Mouse (Mus musculus) lung, postnatal 25 days (tissue): ENCODE data around the gene Inpp5a.

Experiments used
- DNase-seq: peaks from one replicate; pipeline ENCODE4 v3.0.0; 2022; ENCODE audit warnings: low spot score

Gene Inpp5a

DNA sequence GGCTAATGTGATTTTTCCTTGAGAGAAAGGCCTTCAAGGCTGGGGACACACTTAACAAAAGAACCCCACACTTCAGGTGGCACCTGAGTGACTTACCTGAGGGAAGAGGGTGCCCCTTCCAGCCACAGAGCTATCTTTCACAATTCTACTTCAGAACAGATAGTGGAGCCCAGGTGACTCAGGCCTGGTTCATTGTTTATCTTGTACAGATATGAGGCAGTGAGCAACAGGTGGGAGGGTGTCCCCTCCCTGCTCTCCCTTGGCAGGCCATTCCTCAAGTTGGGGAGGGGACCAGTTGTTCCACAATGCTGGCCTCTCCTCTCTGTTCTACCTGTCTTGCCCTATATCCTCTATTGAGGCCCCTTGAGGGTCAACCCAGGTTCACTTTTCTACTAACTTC, 17.5 kb upstream of the Inpp5a start:
- no peak for DNase-seq

GRCm38 (mm10) chr7:139377381-139377780, 11.5 kb upstream of the Inpp5a start:
- no peak for DNase-seq

GRCm38 (mm10) chr7:139378355-139378754, 10.6 kb upstream of the Inpp5a start:
- DNase-seq = no peak

- no peak for DNase-seq
Observed at GRCm38 (mm10) chr7:139379745-139380144, 9.2 kb upstream of the Inpp5a start.

DNA sequence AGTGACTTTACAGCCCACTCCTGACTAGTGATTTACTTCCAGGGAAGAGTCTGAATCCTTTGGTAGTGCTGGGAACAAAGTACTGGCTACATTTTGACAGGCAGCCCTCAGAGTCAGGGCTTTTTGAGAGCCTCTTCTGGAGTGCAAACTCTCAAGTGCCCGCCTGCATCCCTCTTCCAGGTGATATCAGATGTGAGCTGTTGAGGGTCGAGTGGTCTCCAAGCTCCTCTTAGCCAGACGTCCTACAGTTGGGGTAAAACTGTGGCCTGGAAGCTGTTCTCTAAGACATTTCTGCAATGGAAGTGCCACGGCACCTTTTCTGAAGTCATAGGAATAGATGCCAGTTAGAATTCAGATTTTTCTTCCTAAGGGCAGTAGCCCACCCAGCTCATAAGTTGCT, 8.7 kb upstream of the Inpp5a start:
- no peak for DNase-seq

GRCm38 (mm10) chr7:139381877-139382276, 7.0 kb upstream of the Inpp5a start:
- no peak for DNase-seq

DNA sequence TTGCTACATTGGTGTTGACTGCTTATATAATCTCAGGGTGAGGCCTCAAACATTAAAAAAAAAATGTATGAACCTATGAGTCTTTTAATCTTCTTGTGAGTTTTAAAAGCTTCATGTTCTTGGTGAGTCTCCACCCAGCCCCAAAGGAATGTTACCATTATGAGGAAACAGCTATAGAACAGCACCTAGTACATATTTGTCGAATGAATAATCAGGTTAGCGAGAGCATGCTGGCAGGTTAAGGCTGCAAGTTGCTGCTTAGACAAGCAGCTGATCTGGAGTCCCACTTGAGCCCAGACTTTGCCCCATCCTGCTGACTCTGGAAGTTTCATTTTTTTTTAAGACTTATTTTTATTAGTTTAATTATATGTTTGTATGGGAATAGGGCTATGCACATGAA, 6.1 kb upstream of the Inpp5a start:
- DNase-seq = no peak

DNA sequence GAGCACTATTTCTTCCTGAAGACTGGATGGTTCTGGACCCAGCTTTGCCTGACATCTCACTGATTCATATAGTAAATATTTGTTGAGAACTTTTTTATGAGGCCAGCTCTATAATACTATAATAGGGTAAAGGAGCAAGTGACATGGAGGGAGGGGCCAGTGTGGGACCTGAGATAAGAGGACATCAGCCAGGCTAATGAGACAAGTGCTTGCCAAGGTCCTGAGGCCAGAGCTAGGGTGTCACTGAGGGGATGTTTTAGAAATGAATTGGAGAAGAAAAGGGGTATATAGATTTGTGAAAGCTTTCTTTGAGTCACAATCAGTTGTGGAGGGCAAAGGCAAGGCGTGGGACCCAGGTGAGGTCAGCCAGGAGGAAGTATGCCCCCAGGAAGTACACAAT, 4.4 kb upstream of the Inpp5a start:
- DNase-seq = no peak

DNA sequence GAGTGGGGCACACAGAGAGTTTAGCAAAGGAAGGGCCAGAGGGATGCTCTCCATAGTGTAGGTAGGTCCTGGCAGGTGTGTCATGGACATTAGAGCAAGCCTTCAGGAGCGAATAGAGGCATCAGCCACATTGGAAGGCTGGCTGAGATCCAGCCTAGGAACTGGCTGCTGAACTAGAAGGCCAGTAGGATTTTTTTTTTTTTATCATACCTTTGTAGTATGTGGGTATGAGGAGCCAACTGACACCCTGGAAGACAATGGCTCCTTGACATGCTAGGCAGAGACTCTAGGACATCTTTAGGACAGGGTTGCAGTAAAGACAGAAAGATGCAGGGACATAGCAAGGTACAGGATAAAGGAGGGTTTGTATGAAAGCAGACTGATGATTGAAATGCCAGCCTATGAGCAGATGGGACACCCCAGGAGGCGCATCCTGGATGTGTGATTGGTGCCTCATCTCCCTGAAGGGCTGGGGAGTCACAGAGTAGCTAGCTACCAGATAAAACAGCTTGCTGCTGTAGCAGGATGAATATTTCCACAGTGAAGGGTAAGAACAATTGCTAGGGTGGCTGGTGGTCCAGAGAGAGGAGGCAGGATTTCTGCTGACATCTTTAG, 3.9 kb upstream of the Inpp5a start:
- DNase-seq = no peak

DNA sequence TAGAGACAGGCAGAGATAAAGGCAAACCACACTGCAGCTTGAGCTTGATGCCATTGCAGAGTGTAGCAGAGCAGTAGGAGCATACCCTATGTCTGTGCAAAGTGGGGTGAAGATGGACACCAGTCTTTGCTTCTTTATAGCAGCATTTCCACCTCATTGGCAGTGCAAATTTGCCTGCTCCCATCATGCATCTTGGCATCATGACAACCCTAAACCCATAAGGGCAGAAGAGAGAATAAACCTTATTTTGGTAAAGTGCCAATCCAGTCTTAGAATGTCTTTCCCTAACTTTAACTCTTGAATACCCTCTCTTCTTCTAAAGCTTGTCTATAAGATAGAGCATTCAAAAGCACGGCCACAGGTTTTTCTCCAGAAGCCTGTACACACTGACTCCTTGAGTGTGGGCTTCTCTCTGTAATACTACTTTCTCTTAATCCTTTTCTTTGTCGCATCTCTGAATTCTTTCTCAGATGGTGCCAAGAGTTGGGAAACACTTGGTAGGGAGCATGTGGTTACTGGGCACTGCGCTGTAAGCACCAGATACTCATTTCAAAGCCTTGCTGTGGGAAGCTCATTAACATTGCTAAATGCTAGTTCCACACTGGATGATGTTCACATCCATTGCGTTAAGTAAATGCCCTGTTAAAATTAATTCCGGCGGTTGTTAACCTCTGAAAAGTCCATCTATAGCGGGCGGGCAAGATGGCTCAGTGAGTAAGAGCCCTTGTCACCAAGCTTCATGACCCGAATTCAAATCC, 1.8 kb upstream of the Inpp5a start:
- no peak for DNase-seq

GRCm38 (mm10) chr7:139387921-139388669, 814 bp upstream of the Inpp5a start:
- DNase-seq = peak; percentile 67

- no peak for DNase-seq
Observed at GRCm38 (mm10) chr7:139389213-139389761, 378 bp downstream of the Inpp5a start.

DNA sequence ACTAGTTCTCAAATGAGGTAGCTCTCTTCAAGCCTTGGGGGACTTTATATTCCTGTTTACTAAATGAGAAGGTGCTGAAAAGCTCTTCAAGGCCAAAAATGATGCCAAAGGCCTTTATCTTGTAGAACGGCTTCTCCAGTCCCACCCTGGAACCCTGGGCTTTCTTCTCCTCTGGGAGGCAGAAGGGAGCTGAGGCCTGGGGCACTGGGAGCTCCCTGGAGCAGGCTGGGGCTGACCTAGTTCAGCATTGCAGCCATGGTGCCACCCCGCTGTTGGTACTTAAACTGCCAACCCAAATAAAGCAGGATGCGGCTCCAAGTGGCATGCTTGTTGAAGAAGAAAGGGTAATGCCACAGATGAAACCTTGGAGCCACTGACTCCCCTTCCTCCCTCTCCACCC, 1.5 kb downstream of the Inpp5a start:
- DNase-seq = no peak

GRCm38 (mm10) chr7:139390926-139391325, 2.0 kb downstream of the Inpp5a start:
- no peak for DNase-seq

DNA sequence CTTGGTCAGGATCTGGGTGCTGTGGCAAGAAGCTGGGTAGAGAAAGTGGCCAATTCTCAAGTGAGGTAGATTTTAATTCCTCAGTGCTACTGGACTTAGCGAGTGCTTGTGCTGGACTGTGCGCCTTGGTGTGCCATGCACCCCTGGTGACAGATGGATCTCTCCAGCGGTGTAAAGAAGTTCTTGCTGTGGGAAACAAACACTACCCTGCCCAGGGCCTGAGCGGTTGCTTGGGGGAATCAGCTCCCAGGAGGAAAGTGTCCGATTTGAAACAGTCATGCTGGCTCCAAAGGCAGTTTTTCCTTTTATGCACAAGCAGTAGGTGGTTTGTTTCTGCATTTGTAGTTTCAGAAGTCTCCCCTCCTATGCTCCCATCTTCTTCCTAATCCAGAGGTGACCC, 2.8 kb downstream of the Inpp5a start:
- DNase-seq = no peak

GRCm38 (mm10) chr7:139392106-139392505, 3.2 kb downstream of the Inpp5a start:
- DNase-seq = no peak

DNA sequence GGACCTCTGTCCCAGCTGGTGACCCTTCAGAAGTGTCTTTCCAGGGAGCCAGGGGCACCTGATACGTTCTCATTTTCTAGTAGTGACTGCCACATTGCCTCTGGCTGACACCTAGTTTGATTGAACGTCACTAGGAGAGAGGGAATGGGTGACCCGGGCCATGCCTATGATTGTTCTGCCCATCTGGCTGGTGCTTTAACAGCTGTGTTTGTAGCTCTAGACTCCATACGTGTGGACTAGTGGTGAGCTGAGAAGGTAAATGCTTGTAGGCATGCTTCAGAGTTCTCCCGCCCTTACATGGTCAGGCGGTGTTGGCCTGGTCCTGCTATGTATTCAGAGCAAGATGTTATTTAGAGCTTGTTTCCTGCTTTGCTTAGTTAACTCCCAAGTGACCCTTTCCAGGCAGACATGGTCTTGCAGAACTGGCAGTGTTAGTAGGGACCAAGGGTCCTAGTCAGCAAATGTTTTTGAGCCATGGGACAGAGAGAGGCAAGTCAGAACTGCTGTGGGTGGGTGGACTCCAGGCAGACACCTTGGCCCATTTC, 3.9 kb downstream of the Inpp5a start:
- DNase-seq = no peak

DNA sequence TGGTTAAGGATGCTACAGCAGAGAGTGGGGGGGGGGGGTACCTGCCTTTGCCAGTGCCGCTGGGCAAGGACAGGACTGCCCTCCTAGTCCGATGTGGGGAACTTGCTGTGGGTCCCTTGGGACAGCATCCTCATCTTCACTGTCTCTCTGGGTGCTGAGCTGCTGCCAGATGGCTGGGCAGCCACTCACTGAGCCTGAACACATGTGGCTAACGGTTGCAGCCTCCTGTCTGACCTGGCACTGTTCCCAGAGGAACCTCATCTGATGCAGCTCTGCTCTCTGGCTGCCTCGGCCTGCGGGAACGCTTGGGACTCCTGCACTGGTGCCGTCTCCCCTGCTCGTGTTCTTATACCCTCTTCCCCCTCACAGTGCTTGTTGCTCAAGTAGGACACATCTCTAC, 8.6 kb downstream of the Inpp5a start:
- DNase-seq = no peak

DNA sequence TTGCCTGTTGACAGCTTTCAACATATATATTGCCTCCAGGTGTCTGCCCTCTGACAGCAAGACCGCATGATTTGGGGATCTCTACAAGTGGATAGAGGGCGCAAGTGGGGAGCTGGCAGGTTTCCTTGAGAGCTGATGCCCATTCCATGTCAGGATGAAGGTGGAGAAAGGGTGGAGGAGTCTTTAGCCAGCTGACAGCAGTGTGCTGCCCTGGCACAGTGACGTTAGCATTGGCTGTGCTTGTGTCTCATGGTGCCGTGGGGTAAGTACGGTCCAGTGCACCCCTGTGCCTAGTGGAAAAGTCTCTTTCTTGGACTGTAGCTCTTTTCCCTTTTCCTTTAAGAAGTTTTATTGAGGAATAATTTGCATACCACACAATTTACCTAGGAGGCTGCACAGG, 9.2 kb downstream of the Inpp5a start:
- DNase-seq = no peak

DNA sequence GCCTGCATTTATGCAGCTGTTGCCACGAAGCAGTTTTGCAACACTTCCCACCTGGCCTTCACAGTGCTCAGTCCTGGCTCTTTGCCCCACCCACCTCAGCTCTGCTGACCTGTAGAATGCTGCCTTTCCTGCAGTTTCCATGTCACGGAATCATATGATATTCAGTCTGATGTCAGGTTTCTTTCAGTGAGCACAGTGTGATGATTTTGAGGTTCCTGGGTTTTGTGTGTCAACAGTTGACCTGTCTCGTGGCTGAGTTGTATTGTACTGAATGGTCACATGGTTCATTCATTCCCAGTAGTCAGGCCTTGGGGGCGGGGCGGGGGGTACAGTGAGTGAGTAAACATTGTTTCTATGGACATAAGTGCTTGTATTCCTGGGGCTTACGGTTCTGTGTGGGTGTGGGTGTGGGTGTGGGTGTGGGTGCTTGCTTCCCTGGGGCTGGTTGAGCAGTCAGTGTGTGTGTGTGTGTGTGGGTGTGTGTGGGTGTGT, 9.7 kb downstream of the Inpp5a start:
- DNase-seq = no peak

- DNase-seq = no peak
Observed at GRCm38 (mm10) chr7:139399572-139399971, 10.7 kb downstream of the Inpp5a start.

GRCm38 (mm10) chr7:139399977-139400685, 11.2 kb downstream of the Inpp5a start:
- DNase-seq = no peak
